Mouse (Mus musculus): Measurements from ENCODE around the gene Col13a1.

The Col13a1 gene

GRCm38 (mm10) chr10:61968003-61968553 lies 10.8 kb downstream of the Col13a1 start:
- DNase-seq (ENCODE audit: low read depth, low spot score), result no peak

GRCm38 (mm10) chr10:61967207-61967606 lies 11.7 kb downstream of the Col13a1 start:
- no peak for DNase-seq (ENCODE audit: low read depth, low spot score)

GRCm38 (mm10) chr10:61965386-61965841 lies 13.5 kb downstream of the Col13a1 start:
- DNase-seq (ENCODE audit: low read depth, low spot score), result no peak

- DNase-seq (ENCODE audit: low read depth, low spot score), result no peak
Observed at GRCm38 (mm10) chr10:61956718-61957117, 22.2 kb downstream of the Col13a1 start.

- no peak for DNase-seq (ENCODE audit: low read depth, low spot score)
Observed at GRCm38 (mm10) chr10:61953916-61954315, 25.0 kb downstream of the Col13a1 start.

GRCm38 (mm10) chr10:61949542-61949941 lies 29.4 kb downstream of the Col13a1 start:
- no peak for DNase-seq (ENCODE audit: low read depth, low spot score)

- no peak for DNase-seq (ENCODE audit: low read depth, low spot score)
Observed at GRCm38 (mm10) chr10:61944386-61944785, 34.5 kb downstream of the Col13a1 start.

GRCm38 (mm10) chr10:61943480-61943879 lies 35.4 kb downstream of the Col13a1 start:
- DNase-seq (ENCODE audit: low read depth, low spot score), result no peak

- no peak for DNase-seq (ENCODE audit: low read depth, low spot score)
Observed at GRCm38 (mm10) chr10:61942719-61943118, 36.2 kb downstream of the Col13a1 start.

GRCm38 (mm10) chr10:61936211-61937121 lies 42.4 kb downstream of the Col13a1 start:
- no peak for DNase-seq (ENCODE audit: low read depth, low spot score)

- DNase-seq (ENCODE audit: low read depth, low spot score), result no peak
Observed at GRCm38 (mm10) chr10:61931678-61932077, 47.2 kb downstream of the Col13a1 start.

GRCm38 (mm10) chr10:61929901-61930300 lies 49.0 kb downstream of the Col13a1 start:
- DNase-seq (ENCODE audit: low read depth, low spot score), result no peak

GRCm38 (mm10) chr10:61928725-61929651 lies 49.9 kb downstream of the Col13a1 start:
- no peak for DNase-seq (ENCODE audit: low read depth, low spot score)

GRCm38 (mm10) chr10:61925691-61926090 lies 53.2 kb downstream of the Col13a1 start:
- no peak for DNase-seq (ENCODE audit: low read depth, low spot score)

GRCm38 (mm10) chr10:61920655-61921365 lies 58.1 kb downstream of the Col13a1 start:
- DNase-seq (ENCODE audit: low read depth, low spot score), result no peak

GRCm38 (mm10) chr10:61919924-61920654 lies 58.8 kb downstream of the Col13a1 start:
- no peak for DNase-seq (ENCODE audit: low read depth, low spot score)

- no peak for DNase-seq (ENCODE audit: low read depth, low spot score)
Observed at GRCm38 (mm10) chr10:61919496-61919895, 59.4 kb downstream of the Col13a1 start.

- DNase-seq (ENCODE audit: low read depth, low spot score), result no peak
Observed at GRCm38 (mm10) chr10:61917066-61917465, 61.8 kb downstream of the Col13a1 start.

- DNase-seq (ENCODE audit: low read depth, low spot score), result no peak
Observed at GRCm38 (mm10) chr10:61911770-61912169, 67.1 kb downstream of the Col13a1 start.

GRCm38 (mm10) chr10:61909004-61909403 lies 69.9 kb downstream of the Col13a1 start:
- no peak for DNase-seq (ENCODE audit: low read depth, low spot score)

Measured in c-Kit-negative CD71-positive TER-119-positive erythroid progenitor cells, embryonic 14.5 days (primary cell).